Mouse (Mus musculus) testis, adult 2 months (tissue): ENCODE measurements around the gene Oit3.

Source experiments
- CTCF ChIP-seq: fragments of 200-500 bp; IDR thresholded peaks from 2 replicates; pipeline ENCODE4 v1.5.1; 2012; ENCODE audit warnings: low read depth, mild to moderate bottlenecking, inconsistent platforms, low read length, moderate library complexity; ENCODE audit not compliant: control insufficient read depth, insufficient read depth, insufficient replicate concordance
- POLR2A ChIP-seq: fragments of 200-500 bp; IDR thresholded peaks from 2 replicates; pipeline ENCODE4 v1.6.1; 2012; ENCODE audit warnings: low read depth, mild to moderate bottlenecking, inconsistent platforms, low read length, moderate library complexity; ENCODE audit not compliant: control insufficient read depth

GRCm38 (mm10) chr10:59439508-59439931 is 2.1 kb downstream of the Oit3 start:
- TF ChIP-seq CTCF = no peak
- TF ChIP-seq POLR2A = no peak
